Mouse (Mus musculus) bone marrow, adult 2 months (tissue): ENCODE measurements at regions not wholly inside any gene's neighbourhood (a gene's known extent, or its start where the extent isn't known, plus 50 kb on each side); places are given as distances from the start of the nearest gene placed in this dataset.

Experiments
- CTCF ChIP-seq: fragments of 200-500 bp; IDR thresholded peaks from 2 replicates; pipeline ENCODE4 v1.5.1; 2011; ENCODE audit warnings: low read length, control low read depth; ENCODE audit not compliant: control insufficient read depth, insufficient read depth
- POLR2A ChIP-seq: fragments of 200-500 bp; IDR thresholded peaks from 2 replicates; pipeline ENCODE4 v1.6.1; 2011; ENCODE audit warnings: low read depth, mild to moderate bottlenecking, control low read depth, low read length, borderline replicate concordance; ENCODE audit not compliant: control insufficient read depth

DNA sequence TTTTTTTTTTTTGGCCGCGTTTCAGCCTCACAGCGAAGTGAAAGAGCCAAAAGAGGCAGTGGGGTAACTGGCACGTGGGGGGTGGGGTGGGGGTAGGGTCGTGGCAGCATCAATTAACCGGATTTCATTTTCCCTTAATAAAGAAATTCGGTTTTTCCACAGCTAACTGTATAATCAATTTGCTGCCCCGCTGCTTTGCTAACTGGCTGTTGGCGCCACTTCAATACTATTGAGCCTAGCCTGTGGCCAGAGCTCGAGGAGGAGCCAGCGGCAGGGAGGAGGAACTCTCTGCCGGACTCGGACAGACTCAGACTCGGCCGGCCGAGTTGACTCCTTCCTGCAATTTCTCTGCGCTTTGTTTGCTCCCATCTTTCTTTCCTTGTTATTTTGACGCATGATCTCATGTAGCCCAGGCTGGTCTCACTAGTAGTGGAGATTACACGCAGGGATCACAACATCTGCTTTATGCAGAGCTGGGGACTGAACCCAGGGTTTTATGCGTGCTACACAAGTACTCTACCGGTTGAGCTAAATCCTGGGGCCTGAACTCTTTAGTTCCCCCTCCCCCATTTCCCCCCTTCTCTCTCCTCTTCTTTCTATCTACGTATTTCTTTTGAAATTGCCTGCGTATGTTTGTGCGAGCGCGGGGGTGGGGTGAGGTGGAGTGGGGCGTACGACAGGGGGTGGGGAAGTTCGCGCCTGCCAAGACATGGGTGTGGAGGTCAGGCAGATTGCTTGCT, 2012.6 kb downstream of the A830018L16Rik start:
- TF ChIP-seq CTCF (no peak), POLR2A (no peak)
